ENCODE assay signal across 30 mouse cellular contexts in genomic region chr6:39395471-39395870, GRCm38 (mm10). TPM values are rescaled to one million over a fixed set of nuclear protein-coding genes. Genes with fewer than 3 reads are reported as not detected.
DNase-seq lines count a peak whose midpoint lies in the region; ATAC-seq and TF ChIP-seq lines count a peak whose summit lies in the region.
"Had no signal": no experiment of that assay in that cellular context is flagged by ENCODE, and none has a peak within 500 bp of the region (broad histone marks: within the 10 kb centered on the region; RNA-seq: fewer than 3 reads in every experiment).

No protein-coding gene starts in this region.

- no peak overlapping the region for H3K9ac ChIP-seq in hindbrain, embryonic 15.5 days
- H3K9ac ChIP-seq: heart, embryonic 13.5 days; intestine, embryonic 15.5 days; liver, embryonic 12.5 days; liver, postnatal 0 days; midbrain, embryonic 13.5 days had no signal

- ATAC-seq in Patski: peak; percentile 76
- peak; percentile 69; the same call in 1 of the 2 replicates for ATAC-seq in hindbrain, embryonic 15.5 days (ENCODE audit: low FRiP score, low read depth)
- ATAC-seq: forebrain, embryonic 16.5 days; intestine, embryonic 15.5 days; liver, embryonic 12.5 days; liver, postnatal 0 days; lung, postnatal 0 days; midbrain, embryonic 13.5 days had no signal

- TF ChIP-seq CTCF in layer of hippocampus, adult 2 months (conservative IDR thresholded peaks at IDR 0.05): no peak
- TF ChIP-seq CTCF in Patski (IDR thresholded peaks at IDR 0.05): no peak

- no peak overlapping the region for H3K4me3 ChIP-seq in layer of hippocampus, adult 2 months
- no peak overlapping the region for H3K4me3 ChIP-seq in hindbrain, embryonic 15.5 days
- H3K4me3 ChIP-seq: erythroblast, embryonic 14.5 days; gastrocnemius, adult 2 months; heart, embryonic 13.5 days; intestine, embryonic 15.5 days; liver, embryonic 12.5 days; midbrain, embryonic 13.5 days had no signal

- peaks cover 47% of the 10 kb centered on the region for H3K36me3 ChIP-seq in hindbrain, embryonic 15.5 days
- H3K36me3 ChIP-seq: intestine, embryonic 15.5 days had no signal

- no peaks in the 10 kb centered on the region for H3K27me3 ChIP-seq in Patski
- H3K27me3 ChIP-seq in hindbrain, embryonic 15.5 days: no peaks in the 10 kb centered on the region
- H3K27me3 ChIP-seq: heart, embryonic 13.5 days; intestine, embryonic 15.5 days; liver, embryonic 12.5 days; midbrain, embryonic 13.5 days had no signal

- CTCF ChIA-PET in Patski (lab: Charles Lee): interaction anchor here (1.0 kb wide), 1 partner anchor 19 kb away, joined by 3 read pairs; no protein-coding TSS in a partner anchor

- in situ Hi-C loops in Patski (cut with MboI; ENCODE audit: low pct_unique_long_range_greater_than_20kb): no loop called here

- POLR2A ChIA-PET in Patski (lab: Charles Lee): interaction anchor here (0.8 kb wide), 1 partner anchor 14 kb away, joined by 3 read pairs; no protein-coding TSS in a partner anchor

- WGBS in hindbrain, embryonic 15.5 days: 64% methylated on average over 4 of the region's 4 CpGs

- peak overlapping the region; percentile 14; the same call in 1 of the 2 replicates for H3K27ac ChIP-seq in layer of hippocampus, adult 2 months
- peak overlapping the region; percentile 34; the same call in 1 of the 2 replicates for H3K27ac ChIP-seq in hindbrain, embryonic 15.5 days (replicated peaks)
- H3K27ac ChIP-seq: gastrocnemius, adult 2 months; heart, embryonic 13.5 days; intestine, embryonic 15.5 days; liver, embryonic 12.5 days had no signal

- H3K9me3 ChIP-seq in hindbrain, embryonic 15.5 days: no peaks in the 10 kb centered on the region
- H3K9me3 ChIP-seq: heart, embryonic 13.5 days; intestine, embryonic 15.5 days; liver, embryonic 12.5 days; midbrain, embryonic 13.5 days had no signal

- no peak for DNase-seq in layer of hippocampus, adult 2 months (ENCODE audit: low spot score in 2 of 2)
- DNase-seq in layer of hippocampus, adult 9-10 months (ENCODE audit: low spot score): no peak
- no peak for DNase-seq in Patski (ENCODE audit: low read depth, low spot score)
- no peak for DNase-seq in gastrocnemius, postnatal 36 days
- DNase-seq in gastrocnemius, postnatal 25 days: no peak
- DNase-seq: adrenal gland, postnatal 25 days; B cell, adult 2 months; gastrocnemius, adult 2 months; heart, postnatal 10 days; kidney, adult 2 months; kidney, postnatal 25 days; liver, postnatal 0 days; lung, postnatal 4 days; right cerebral cortex, adult 18-20 months; spleen, adult 18-20 months; thymus, adult 2 months; thymus, postnatal 36 days had no signal

- no peak overlapping the region for H3K4me2 ChIP-seq in hindbrain, embryonic 15.5 days
- H3K4me2 ChIP-seq: heart, embryonic 13.5 days; intestine, embryonic 15.5 days; liver, embryonic 12.5 days; midbrain, embryonic 13.5 days had no signal

- intact Hi-C loops in gastrocnemius, postnatal 36 days (cut with DNase I): no loop called here

- 0 out of 2 replicates have a peak, but pooled peaks cover 6% of the 10 kb centered on the region for H3K4me1 ChIP-seq in hindbrain, embryonic 15.5 days (replicated peaks)
- H3K4me1 ChIP-seq: heart, embryonic 13.5 days; intestine, embryonic 15.5 days; liver, embryonic 12.5 days; midbrain, embryonic 13.5 days had no signal

RNA-seq across cellular contexts. Expression of gene Rab19, which starts 14.5 kb away (rescaled TPM):
- not detected for total RNA-seq in layer of hippocampus, adult 2 months (2021)
- polyA plus RNA-seq in Patski (2021): 0.15 TPM
- polyA plus RNA-seq in hindbrain, embryonic 15.5 days (2015; fragmentation: Nextera tagmentation; extraction: Ambion mirVana): 0.12 and 0.16 TPM in 2 replicates
- total RNA-seq in gastrocnemius, postnatal 36 days (2021): not detected
- total RNA-seq in gastrocnemius, postnatal 25 days (2021): under 1 TPM in 1 of 2 experiments, not detected in 1; 0.21 TPM
- total RNA-seq: adrenal gland, adult 18-20 months; layer of hippocampus, adult 18-20 months; layer of hippocampus, postnatal 25 days; left cerebral cortex, postnatal 36 days had no signal
- polyA plus RNA-seq: cortical plate, adult 2 months; erythroblast, embryonic 14.5 days had no signal

RNA-seq across cellular contexts. Expression of gene Slc37a3, which starts 18.0 kb away (rescaled TPM):
- 10 to 100 TPM; 67.6 to 75.5 TPM for total RNA-seq in layer of hippocampus, adult 2 months (2021)
- 71.7 TPM for polyA plus RNA-seq in Patski (2021)
- polyA plus RNA-seq in hindbrain, embryonic 15.5 days (2015; fragmentation: Nextera tagmentation; extraction: Ambion mirVana): 58.2 and 58.4 TPM in 2 replicates
- 10 to 100 TPM; 14.2 to 15.1 TPM for total RNA-seq in gastrocnemius, postnatal 36 days (2021)
- 10 to 100 TPM; 12.1 to 13.7 TPM for total RNA-seq in gastrocnemius, postnatal 25 days (2021)

RNA-seq across cellular contexts. Expression of gene Mkrn1, which starts 24.8 kb away (rescaled TPM):
- 100 to 1,000 TPM; 116 to 119 TPM for total RNA-seq in layer of hippocampus, adult 2 months (2021)
- polyA plus RNA-seq in Patski (2021): 58.7 TPM
- 231 and 232 TPM in 2 replicates for polyA plus RNA-seq in hindbrain, embryonic 15.5 days (2015; fragmentation: Nextera tagmentation; extraction: Ambion mirVana)
- 10 to 100 TPM; 15.6 to 18.4 TPM for total RNA-seq in gastrocnemius, postnatal 36 days (2021)
- total RNA-seq in gastrocnemius, postnatal 25 days (2021): 10 to 100 TPM; 19.6 to 22.4 TPM

Comparison
In these comparisons a context has a peak if more than half of its experiments do, and no peak if none do; other contexts are left out.
1. RNA of gene Slc37a3, which starts 18.0 kb away (total RNA-seq): 67.6 to 75.5 TPM in layer of hippocampus, adult 2 months; 14.2 to 15.1 TPM in gastrocnemius, postnatal 36 days and 12.1 to 13.7 TPM in gastrocnemius, postnatal 25 days; every median in the first group is over 4 times any median in the second.
2. RNA of gene Mkrn1, which starts 24.8 kb away (total RNA-seq): 116 to 119 TPM in layer of hippocampus, adult 2 months; 19.6 to 22.4 TPM in gastrocnemius, postnatal 25 days and 15.6 to 18.4 TPM in gastrocnemius, postnatal 36 days; every median in the first group is over 4 times any median in the second.